Mouse (Mus musculus) T-helper 1 cell (primary cell): ENCODE measurements around the gene Tspan4.

Experiments
- in situ Hi-C: fragments of 300-600 bp; cut with MboI, MseI; formaldehyde crosslinking; loops from one replicate; pipeline ENCODE4 v1.15.1; 2025; ENCODE audit warnings: high pct_unique_total_duplicates

Tspan4 gene

GRCm38 (mm10) chr7:141460391-141461113 lies 14.5 kb upstream of the Tspan4 start, which contains the start of gene Cracr2b:
TSS of gene Cracr2b (plus strand) at chr7:141461094.
- in situ Hi-C loops, result no loop called here

DNA sequence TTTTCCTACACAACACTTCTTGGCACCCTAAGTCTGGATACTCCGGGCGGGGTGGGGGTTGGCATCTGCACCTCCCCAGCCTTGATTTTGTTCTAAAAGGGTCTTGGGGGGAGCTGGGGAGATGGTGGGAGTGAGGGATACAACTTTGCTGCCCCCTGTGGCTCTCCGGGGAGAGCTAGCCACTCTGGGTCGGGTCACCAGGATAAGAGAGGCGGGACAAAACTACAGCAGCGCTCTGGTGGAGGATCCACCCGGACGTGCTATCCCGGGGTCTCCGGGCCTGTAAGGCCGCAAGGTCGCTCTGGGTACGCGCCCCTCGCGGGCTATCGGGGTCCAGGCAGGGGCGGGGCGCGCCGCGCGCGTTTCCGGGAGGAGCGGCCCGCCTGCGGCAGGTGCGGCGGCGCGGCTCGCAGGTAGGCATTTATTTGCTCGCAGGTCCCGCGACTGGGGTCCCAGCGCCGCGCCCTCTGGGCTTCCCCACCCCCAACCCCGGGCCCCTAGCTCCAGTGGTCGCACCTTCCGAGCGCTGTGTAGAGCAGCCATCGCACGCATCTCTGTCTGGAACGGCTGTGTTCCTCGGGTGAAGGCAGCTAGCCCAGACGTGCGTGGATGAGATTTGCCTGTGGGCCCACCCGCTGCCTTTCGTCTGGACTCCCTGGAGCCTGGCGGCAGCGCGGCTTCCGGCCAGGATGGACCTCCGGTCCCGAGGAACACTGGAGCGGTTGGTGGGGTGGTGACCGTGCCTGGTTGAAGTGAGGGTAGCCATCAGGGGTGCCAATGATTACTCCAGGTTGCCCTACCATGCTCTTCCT lies 13.3 kb upstream of the Tspan4 start:
- in situ Hi-C loops, result no loop called here

GRCm38 (mm10) chr7:141462333-141462821 lies 12.7 kb upstream of the Tspan4 start:
- in situ Hi-C loops, result no loop called here

GRCm38 (mm10) chr7:141463824-141464602 lies 11.0 kb upstream of the Tspan4 start:
- in situ Hi-C loops, result no loop called here

- in situ Hi-C loops, result no loop called here
These were observed 10.3 kb upstream of the Tspan4 start for GRCm38 (mm10) chr7:141464603-141465201.

GRCm38 (mm10) chr7:141465388-141466044 lies 9.5 kb upstream of the Tspan4 start:
- in situ Hi-C loops, result no loop called here

DNA sequence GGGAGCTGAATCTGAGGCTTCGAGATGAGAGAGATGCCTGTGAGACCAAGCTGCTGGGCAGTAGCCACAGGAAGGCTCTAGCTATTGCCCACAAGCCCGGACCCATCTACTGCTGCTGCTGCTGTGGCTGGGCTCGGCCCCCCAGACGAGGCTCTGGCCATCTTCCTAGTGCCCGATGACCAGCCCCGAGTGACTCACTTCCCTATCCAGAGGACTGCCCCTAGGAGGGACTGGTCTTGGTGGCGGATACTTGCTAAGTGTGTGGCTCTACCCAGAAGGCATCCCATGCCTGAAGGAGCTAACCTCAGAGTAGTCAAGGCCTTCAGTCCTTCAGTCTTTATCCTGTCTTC lies 9.0 kb upstream of the Tspan4 start:
- in situ Hi-C loops, result no loop called here

- in situ Hi-C loops, result no loop called here
These were observed 8.4 kb upstream of the Tspan4 start for GRCm38 (mm10) chr7:141466607-141467148.

DNA sequence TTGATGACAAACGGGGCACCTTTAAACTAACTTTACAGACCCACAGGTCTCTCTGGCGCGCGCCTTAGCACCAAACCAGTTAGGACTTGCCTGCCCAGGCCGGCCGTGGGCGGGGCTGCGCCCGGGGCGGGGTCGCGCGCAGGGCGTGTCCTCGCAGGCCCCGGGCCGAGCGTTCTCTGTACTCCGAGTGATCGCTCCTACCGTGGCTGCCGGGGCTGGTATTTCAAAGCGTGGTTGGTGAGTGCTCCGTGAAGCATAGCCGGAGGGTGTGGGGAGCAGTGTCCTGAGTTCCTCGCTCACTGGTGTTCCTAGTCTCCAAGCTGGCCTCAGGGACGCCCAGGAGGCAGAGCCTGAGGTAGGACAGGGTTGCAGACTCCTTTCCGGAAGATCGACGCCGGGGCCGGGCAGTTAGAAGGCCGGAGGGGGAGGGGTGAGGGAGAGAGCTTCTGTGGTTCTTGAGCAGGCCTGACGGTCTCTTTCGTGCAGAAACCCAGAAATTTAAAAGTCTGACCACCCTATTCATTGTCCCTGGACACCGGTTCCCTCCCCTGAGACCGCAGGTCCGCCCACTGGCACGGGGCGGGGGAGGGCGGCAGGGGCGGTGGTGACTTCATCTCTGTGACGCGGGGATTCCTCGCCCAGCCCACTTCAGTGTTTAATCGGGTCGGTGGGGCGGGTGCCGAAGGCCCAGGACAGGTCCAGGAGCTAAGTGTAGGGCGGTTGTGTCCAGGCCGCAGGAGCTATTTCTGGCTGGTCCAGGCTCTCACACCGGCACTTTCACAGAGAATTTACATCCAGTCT lies 7.6 kb upstream of the Tspan4 start, which contains the start of gene Cd151:
TSS of gene Cd151 (plus strand) at position 163 of the 801 bp plus-strand sequence.
- in situ Hi-C loops, result no loop called here

GRCm38 (mm10) chr7:141468164-141468521 lies 6.9 kb upstream of the Tspan4 start:
- in situ Hi-C loops, result no loop called here

DNA sequence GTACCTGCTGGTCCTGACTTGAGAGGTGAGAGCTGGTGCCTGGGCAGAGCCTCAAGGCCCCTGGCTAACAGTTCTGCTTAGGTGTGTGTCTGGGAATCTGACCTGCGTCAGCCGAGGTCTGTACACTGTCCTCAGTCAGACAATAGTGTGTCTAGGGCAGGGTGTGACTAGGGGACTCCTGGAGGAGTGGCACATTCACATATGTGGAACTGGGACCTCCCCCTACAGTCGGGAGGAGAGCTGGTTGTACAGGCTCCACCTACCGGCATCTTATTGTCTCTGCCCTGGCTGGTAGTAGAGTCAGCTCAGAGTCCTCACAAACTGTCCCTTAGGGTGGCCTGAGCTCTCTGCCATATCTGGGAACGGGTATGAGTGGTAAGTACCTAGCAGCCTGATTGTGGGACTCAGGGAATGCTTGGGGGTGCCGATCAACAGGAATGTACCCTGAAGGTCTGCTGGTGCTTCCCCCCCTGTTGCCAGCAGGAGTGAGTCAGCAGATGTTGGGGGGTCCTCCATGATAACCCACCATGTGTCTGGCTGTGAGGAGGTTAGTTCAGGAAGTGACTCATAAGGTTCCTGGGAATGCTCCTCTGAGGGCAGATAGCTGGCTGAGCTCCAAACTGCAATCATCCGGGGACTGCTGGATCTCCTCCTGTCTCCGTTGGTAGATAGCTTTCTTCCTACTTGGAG lies 6.4 kb upstream of the Tspan4 start:
- in situ Hi-C loops, result no loop called here

GRCm38 (mm10) chr7:141469352-141469751 lies 5.7 kb upstream of the Tspan4 start:
- in situ Hi-C loops, result no loop called here

GRCm38 (mm10) chr7:141469901-141470636 lies 5.0 kb upstream of the Tspan4 start:
- in situ Hi-C loops, result loop anchor here (10.0 kb wide), 1 partner anchor 915 kb away; the partner anchor contains the start of genes Ctsd and Gm49369

DNA sequence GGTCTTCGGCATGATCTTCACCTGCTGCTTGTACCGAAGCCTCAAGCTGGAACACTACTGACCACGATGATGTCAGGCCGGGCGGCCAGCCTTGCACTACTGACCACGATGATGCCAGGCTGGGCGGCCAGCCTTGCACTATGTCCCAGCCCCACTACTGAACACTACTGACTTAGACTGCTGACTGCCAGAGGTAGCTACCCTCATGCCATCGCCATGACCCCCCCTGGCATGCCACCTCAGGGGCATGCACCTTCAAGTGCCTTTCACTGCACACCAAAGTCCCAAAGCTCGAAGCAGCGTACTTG lies 4.4 kb upstream of the Tspan4 start:
- in situ Hi-C loops, result loop anchor here (10.0 kb wide), 1 partner anchor 914 kb away; the partner anchor contains the start of genes Ctsd and Gm49369

GRCm38 (mm10) chr7:141471236-141471635 lies 3.8 kb upstream of the Tspan4 start:
- in situ Hi-C loops, result loop anchor here (10.0 kb wide), 1 partner anchor 914 kb away; the partner anchor contains the start of genes Ctsd and Gm49369

- in situ Hi-C loops, result loop anchor here (10.0 kb wide), 1 partner anchor 913 kb away; the partner anchor contains the start of genes Ctsd and Gm49369
These were observed 2.8 kb upstream of the Tspan4 start for GRCm38 (mm10) chr7:141472226-141472625.

GRCm38 (mm10) chr7:141472763-141473162 lies 2.3 kb upstream of the Tspan4 start:
- in situ Hi-C loops, result loop anchor here (10.0 kb wide), 1 partner anchor 912 kb away; the partner anchor contains the start of genes Ctsd and Gm49369

GRCm38 (mm10) chr7:141474160-141474559 lies 880 bp upstream of the Tspan4 start:
- in situ Hi-C loops, result loop anchor here (10.0 kb wide), 1 partner anchor 911 kb away; the partner anchor contains the start of genes Ctsd and Gm49369
